Mouse (Mus musculus) Patski (cell line): ENCODE data around the gene Lypd6b. TPM values are rescaled to one million over a fixed set of nuclear protein-coding genes. Genes with fewer than 3 reads are reported as not detected.

Source experiments
- ATAC-seq: fragments of 100-300 bp; one replicate; pipeline ENCODE4 v1.8.0; 2021
- CTCF ChIA-PET: fragments of 350-600 bp; sonication (Branson Sonifier 250); formaldehyde crosslinking; loops from one replicate; lab custom pipeline; 2022; ENCODE audit warnings: inconsistent platforms; lab: Charles Lee
- POLR2A ChIA-PET: fragments of 350-600 bp; sonication (Branson Sonifier 250); formaldehyde crosslinking; loops from one replicate; lab custom pipeline; 2022; ENCODE audit warnings: antibody characterized with exemption, inconsistent platforms; lab: Charles Lee
- DNase-seq: peaks from one replicate; pipeline ENCODE4 v3.0.0-alpha.2; 2011; ENCODE audit warnings: low read depth, low spot score
- H3K27me3 ChIP-seq: fragments of 371-371 bp; one replicate; pipeline ENCODE4 v1.5.1; 2021
- CTCF ChIP-seq: fragments of 100-300 bp; IDR thresholded peaks from one replicate; pipeline ENCODE4 v1.5.1; 2021
- in situ Hi-C: fragments of 300-500 bp; cut with MboI; formaldehyde crosslinking; loops from 3 replicates; pipeline ENCODE4 v1.11.1; 2018; ENCODE audit warnings: low pct_unique_long_range_greater_than_20kb, mixed read lengths
- polyA plus RNA-seq: library from polyadenylated mRNA; unstranded; gene quantifications from one replicate; pipeline ENCODE4 v1.2.3, GENCODE M21; 2021

Lypd6b gene
- 0.03 TPM for polyA plus RNA-seq

GRCm38 (mm10) chr2:49787376-49788050 lies at the start of gene Lypd6b:
Gene Lypd6b (plus strand): TSS chr2:49787688.
- ATAC-seq (no peak), DNase-seq (no peak)
- H3K27me3 ChIP-seq: no peaks in the 10 kb centered on the region
- ChIA-PET POLR2A (interaction anchor here (0.6 kb wide), 1 partner anchor 13 kb away, joined by 3 read pairs; no protein-coding TSS in a partner anchor), CTCF (no interaction called here)
- TF ChIP-seq CTCF: no peak
- in situ Hi-C loops: no loop called here

GRCm38 (mm10) chr2:49739046-49739445 lies 48.4 kb upstream of the Lypd6b start:
- ATAC-seq (no peak), DNase-seq (no peak)
- no peaks in the 10 kb centered on the region for H3K27me3 ChIP-seq
- in situ Hi-C loops: loop anchor here (10.0 to 25.0 kb wide), 2 partner anchors 814 to 1952 kb away; no protein-coding TSS in a partner anchor
- POLR2A ChIA-PET: no interaction called here
- CTCF ChIA-PET: interaction anchor here (1.0 to 1.4 kb wide), 3 partner anchors 9 to 80 kb away, joined by 3 to 4 read pairs (median 3); no protein-coding TSS in a partner anchor
- TF ChIP-seq CTCF: no peak

DNA sequence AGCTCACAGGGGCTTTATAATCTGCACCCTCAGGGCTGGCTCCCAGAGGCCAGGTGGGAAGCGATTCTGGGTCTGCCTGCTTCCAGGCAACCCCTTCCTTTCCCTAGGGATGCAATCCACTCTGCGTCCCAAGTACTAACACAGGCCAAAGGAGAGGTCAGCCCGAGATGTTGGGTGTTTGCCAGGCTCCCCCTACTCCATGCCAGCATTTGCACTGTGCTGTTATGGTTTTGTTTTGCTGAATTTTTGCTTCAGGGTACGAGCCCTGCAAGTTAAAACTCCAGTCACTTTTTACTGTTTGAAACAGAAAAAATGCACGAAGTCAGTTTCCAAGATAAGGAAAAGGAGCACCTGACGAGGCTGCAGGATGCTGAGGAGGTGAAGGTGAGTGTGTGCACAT lies 46.5 kb upstream of the Lypd6b start:
- no peaks in the 10 kb centered on the region for H3K27me3 ChIP-seq
- TF ChIP-seq CTCF: no peak
- no peak for DNase-seq
- CTCF ChIA-PET: interaction anchor here (2.1 kb wide), 1 partner anchor 14 kb away, joined by 4 read pairs; no protein-coding TSS in a partner anchor
- no peak for ATAC-seq
- POLR2A ChIA-PET: no interaction called here
- in situ Hi-C loops: loop anchor here (25.0 kb wide), 1 partner anchor 1954 kb away; no protein-coding TSS in a partner anchor

- CTCF ChIA-PET: interaction anchor here (2.1 to 2.3 kb wide), 2 partner anchors 8 to 15 kb away, joined by 4 to 8 read pairs; no protein-coding TSS in a partner anchor
- in situ Hi-C loops: loop anchor here (25.0 kb wide), 1 partner anchor 1955 kb away; no protein-coding TSS in a partner anchor
- POLR2A ChIA-PET: no interaction called here
- DNase-seq (no peak), ATAC-seq (no peak)
- no peaks in the 10 kb centered on the region for H3K27me3 ChIP-seq
- TF ChIP-seq CTCF: no peak
Measured at GRCm38 (mm10) chr2:49741895-49742734, 45.4 kb upstream of the Lypd6b start.

DNA sequence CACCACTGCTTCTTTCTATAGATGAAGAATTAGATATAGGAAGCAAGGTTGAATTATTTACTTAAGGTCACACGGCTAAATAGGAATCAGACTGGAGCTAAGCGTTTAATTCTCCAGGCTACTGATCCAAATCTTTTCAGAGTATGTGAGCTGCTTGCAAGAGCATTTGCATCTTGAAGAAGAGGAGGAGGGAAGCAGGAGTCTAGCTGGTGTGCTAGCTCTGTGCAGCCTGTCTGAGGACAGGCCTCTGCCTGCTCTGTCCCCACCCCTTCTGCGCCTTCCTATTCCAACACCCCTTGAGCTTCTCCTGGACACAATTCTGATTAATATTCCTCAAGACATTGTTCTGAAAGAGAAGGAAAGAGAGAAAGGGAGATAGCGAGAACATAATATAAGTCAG lies 44.6 kb upstream of the Lypd6b start:
- TF ChIP-seq CTCF: no peak
- no peaks in the 10 kb centered on the region for H3K27me3 ChIP-seq
- DNase-seq (no peak), ATAC-seq (no peak)
- POLR2A ChIA-PET: no interaction called here
- in situ Hi-C loops: loop anchor here (25.0 kb wide), 1 partner anchor 1956 kb away; no protein-coding TSS in a partner anchor
- CTCF ChIA-PET: interaction anchor here (1.5 to 2.3 kb wide), 2 partner anchors 9 to 21 kb away, joined by 6 to 8 read pairs; no protein-coding TSS in a partner anchor

DNA sequence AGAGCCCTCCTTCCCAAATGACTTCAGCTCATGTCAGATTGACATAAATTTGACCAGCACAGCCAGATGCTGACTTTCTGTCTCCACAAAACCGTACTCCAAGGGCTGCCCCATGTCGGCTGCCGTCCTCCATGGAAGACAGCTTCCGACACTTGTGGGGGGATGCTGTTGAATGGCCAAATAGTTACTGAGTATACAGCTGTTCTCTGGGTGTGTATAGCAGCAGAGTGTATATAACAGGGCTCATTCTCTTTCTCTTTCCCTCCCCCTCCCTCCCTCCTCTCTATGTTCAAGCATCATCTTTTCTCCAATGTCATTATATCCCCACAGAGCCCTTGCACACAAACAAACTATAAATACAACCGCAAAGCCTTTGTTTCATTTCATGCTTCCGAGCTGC lies 43.7 kb upstream of the Lypd6b start:
- ChIA-PET POLR2A (no interaction called here), CTCF (interaction anchor here (1.5 to 2.3 kb wide), 2 partner anchors 10 to 21 kb away, joined by 6 to 8 read pairs; no protein-coding TSS in a partner anchor)
- ATAC-seq (no peak), DNase-seq (no peak)
- TF ChIP-seq CTCF: no peak
- no peaks in the 10 kb centered on the region for H3K27me3 ChIP-seq
- in situ Hi-C loops: loop anchor here (25.0 kb wide), 1 partner anchor 1956 kb away; no protein-coding TSS in a partner anchor

GRCm38 (mm10) chr2:49744251-49745093 lies 43.0 kb upstream of the Lypd6b start:
- H3K27me3 ChIP-seq: no peaks in the 10 kb centered on the region
- ChIA-PET POLR2A (interaction anchor here (0.5 kb wide), 1 partner anchor 44 kb away, joined by 3 read pairs; no protein-coding TSS in a partner anchor), CTCF (interaction anchor here (1.5 kb wide), 1 partner anchor 20 kb away, joined by 6 read pairs; no protein-coding TSS in a partner anchor)
- TF ChIP-seq CTCF: no peak
- in situ Hi-C loops: loop anchor here (25.0 kb wide), 1 partner anchor 1957 kb away; no protein-coding TSS in a partner anchor
- ATAC-seq (peak; percentile 64), DNase-seq (no peak)

DNA sequence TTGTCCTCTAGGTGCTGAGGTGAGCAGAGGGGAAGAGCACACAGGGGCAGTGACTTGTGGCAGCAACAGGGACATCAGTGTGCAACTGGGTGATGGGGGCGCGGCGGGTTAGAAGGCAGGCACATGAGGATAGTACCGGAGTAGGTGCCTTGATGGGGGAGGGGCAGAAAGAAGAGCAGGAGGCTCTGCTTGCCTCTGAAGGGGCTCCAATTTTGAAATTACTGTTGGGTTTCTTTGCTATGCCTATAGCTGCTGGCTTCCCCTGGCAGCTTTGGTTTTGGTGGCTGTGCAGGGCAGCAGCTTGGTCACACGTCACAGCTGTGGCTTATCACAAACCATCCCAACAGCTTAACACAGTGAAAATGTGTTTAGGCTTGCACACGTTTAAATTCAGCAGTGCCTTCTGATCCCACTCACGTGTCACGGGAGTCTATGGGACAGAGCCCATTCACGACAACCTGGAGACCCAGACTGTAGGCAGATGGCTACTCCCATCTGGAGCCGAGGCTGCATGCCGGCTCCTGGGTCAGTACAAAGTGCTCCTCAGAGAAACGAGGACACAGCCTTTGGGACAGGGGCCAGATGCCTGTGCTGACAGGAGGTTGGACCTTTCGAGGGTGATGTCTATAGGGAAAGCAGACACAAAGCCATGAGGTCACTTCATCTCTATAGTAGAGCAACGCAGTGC lies 42.2 kb upstream of the Lypd6b start:
- no peak for DNase-seq
- no peak for ATAC-seq
- ChIA-PET POLR2A (no interaction called here), CTCF (no interaction called here)
- no peaks in the 10 kb centered on the region for H3K27me3 ChIP-seq
- in situ Hi-C loops: loop anchor here (25.0 kb wide), 1 partner anchor 1958 kb away; no protein-coding TSS in a partner anchor
- no peak for TF ChIP-seq CTCF

GRCm38 (mm10) chr2:49746947-49747346 lies 40.5 kb upstream of the Lypd6b start:
- ChIA-PET CTCF (no interaction called here), POLR2A (no interaction called here)
- TF ChIP-seq CTCF: no peak
- H3K27me3 ChIP-seq: no peaks in the 10 kb centered on the region
- no peak for ATAC-seq
- no peak for DNase-seq
- in situ Hi-C loops: loop anchor here (25.0 kb wide), 1 partner anchor 1960 kb away; no protein-coding TSS in a partner anchor
